Mouse (Mus musculus) CD4-positive, CD25-positive, alpha-beta regulatory T cell, adult 2 months (primary cell): ENCODE data around the gene C2cd4c.

ENCODE experiments used
- DNase-seq: peaks from one replicate; pipeline ENCODE4 v3.0.0-alpha.2; 2012; ENCODE audit warnings: low read depth, low spot score

C2cd4c gene

DNA sequence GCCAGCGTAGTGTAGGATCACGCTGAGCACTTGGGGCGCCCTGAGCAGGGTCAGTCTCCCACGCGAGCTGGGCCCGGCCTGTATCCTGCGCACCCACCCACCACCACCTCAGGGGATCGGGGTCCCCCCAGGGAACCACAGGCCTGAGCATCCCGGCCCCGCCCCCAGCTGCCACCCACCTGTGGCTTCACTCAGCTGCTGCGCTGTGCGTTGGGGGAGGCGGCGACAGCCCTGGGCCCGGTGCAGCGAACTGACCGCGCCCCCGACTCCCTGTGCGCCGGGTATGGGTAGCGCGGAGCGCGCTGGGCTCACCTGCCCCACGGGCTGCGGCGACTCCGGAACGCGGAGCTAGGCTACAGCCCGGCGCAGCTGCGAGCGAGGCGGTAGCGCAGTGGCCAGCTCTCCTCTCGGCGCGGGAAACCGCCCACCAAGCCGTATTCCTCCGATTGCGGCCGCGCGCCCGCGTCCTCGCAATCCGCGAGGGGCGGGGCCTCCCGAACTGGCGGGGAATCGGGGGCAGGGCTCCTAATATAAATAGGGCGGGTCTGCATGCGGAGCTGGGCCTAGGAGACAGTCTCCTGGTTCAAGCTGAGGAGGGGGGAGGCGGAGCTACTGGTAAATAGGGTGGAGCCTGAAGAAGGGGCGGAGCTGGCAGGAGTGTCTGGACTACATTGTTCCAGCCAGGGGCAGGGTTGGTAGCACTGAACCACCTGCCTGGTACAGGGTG, at the start of gene C2cd4c:
Gene C2cd4c (minus strand): TSS at position 448 of the 727 bp plus-strand sequence.
- DNase-seq: peak; percentile 39

GRCm38 (mm10) chr10:79661861-79662260, 48.0 kb upstream of the C2cd4c start:
- no peak for DNase-seq

- DNase-seq: peak; percentile 40
Measured at GRCm38 (mm10) chr10:79660298-79660697, 46.5 kb upstream of the C2cd4c start.

GRCm38 (mm10) chr10:79658829-79659228, 45.0 kb upstream of the C2cd4c start:
- peak; percentile 41 for DNase-seq

- no peak for DNase-seq
Measured at GRCm38 (mm10) chr10:79654946-79655395, 41.1 kb upstream of the C2cd4c start.

DNA sequence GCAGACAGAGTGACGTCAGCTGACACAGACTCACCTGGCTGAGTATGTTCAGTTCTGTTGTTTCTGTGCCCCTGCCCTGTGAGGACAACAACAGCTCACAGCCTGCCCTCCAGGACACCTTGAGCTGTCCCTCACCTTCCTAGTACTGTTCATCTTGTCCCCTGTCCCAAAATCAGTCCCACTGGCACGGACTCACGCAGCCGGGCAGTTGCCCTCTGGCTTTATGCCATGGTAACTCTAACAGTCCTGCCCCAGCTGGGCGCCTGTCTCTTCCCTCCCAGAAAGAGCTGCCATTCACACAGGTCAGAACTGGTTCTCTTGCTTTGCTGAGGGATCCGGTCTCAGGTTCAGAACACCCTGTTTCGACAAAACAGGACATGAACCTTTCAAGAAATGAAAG, 39.0 kb upstream of the C2cd4c start:
- DNase-seq: no peak

DNA sequence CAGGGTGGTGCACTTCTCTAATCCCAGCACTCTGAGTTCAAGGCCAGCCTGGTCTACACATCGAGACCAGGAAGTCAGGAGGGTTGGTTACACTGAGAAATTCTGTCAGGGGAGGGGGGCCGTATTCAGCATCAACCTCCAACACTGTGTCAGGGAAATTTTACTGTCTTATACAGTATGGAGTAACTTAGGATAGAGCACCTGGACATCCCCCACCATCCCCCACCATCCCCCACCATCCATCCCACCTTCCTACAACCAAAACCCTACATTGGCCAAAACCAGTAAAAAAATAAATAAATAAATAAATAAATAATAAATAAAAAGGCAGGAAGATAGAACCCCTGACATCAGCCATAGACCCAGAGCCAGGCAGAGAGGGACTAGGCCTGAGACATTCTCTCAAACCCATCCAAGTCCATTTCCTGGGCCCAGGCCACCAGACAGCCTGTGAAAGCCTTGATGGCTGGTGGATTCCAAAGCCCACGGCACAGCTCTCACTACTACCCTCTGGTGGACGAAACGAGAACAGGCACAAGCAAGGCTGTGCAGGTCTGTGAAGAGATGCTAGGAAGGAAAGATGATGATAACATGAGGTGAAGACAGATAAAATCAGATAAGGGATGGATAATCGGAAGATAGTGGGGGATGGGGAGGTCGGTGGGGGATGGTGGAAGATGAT, 35.4 kb upstream of the C2cd4c start:
- peak; percentile 88 for DNase-seq

DNA sequence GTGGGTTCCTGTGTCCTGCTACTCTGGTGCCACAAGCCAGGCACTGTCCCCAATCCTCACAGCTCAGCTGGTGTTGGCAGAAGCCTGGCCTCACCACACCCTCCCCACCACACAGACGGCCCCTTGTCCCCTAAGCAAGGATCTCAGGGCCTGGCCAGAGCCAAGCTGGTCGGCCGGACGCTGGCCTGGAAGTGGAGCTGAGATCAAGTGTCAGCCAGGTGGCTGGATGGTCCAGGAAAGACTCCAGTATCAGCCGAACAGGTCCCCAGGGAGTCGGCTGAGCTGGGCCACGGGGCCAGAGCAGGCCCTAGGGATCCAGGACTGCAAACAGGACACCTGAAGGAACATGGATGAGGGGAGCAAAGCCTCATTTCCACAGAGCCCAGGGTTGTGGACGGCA, 31.9 kb upstream of the C2cd4c start, which contains the start of gene Odf3l2:
Gene Odf3l2 (minus strand): TSS at position 28 of the 400 bp plus-strand sequence.
- DNase-seq: no peak

DNA sequence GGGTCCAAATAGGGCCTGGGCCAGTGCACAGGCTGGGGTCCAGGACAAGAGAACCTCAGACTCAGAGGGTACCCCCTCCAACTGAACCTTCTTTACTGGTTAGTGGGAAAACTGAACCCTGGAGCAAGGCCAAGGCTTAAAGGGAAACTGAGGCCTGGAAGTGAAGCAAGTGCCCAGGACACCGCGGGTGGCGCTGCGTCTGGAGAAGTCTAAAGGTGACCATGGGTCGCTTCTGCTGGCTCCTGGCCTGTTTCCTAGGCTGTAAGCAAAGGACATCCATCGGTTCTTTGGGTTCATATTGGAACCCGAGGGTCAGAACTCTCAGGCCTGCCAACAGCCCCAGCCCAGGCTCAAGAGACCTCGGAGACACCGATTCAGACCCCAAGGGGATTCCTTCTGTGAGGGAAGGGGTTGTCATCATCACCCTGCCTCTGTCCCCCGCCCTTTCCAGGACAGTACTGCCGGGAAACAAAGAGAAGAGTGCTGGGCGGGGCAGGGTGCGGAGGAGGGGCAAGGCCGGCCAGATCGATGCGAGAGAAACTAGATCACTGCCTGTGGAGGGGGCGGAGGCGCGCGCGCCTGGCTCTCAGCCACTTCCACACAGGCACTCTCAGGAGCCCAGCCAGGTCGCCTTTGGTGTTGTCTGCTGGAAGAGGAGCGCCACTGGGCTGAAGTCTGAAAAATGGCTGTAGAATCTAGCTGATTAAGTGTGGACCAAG, 24.8 kb upstream of the C2cd4c start:
- no peak for DNase-seq

- DNase-seq: no peak
Measured at GRCm38 (mm10) chr10:79637128-79638110, 23.6 kb upstream of the C2cd4c start, which contains the start of gene Shc2. Gene Shc2, minus strand, starts transcription at chr10:79637918.

- no peak for DNase-seq
Measured at GRCm38 (mm10) chr10:79636287-79636686, 22.5 kb upstream of the C2cd4c start.

- no peak for DNase-seq
Measured at GRCm38 (mm10) chr10:79633006-79633777, 19.4 kb upstream of the C2cd4c start.

GRCm38 (mm10) chr10:79631432-79631831, 17.6 kb upstream of the C2cd4c start:
- DNase-seq: no peak

GRCm38 (mm10) chr10:79628377-79628776, 14.6 kb upstream of the C2cd4c start:
- DNase-seq: no peak

DNA sequence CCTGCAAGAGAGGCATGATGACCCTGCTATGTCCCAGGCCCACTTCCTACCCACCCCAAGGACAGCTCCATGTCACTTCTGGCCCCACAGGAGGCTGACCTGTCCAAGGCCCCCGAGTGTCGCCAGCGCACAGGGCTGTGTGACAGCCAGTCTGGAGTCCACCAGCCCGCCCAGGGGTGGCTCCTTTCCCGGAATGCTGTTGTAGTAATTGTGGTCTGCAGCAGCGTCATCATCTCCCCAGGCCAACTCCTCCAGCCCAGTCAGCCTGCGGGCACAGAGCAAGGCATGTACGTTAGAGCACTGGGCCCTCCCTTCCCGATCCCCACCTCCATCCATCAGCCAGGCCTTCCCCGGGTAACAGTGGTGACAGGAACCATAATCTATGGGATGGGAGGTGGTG, 12.3 kb upstream of the C2cd4c start:
- no peak for DNase-seq

- DNase-seq: no peak
Measured at GRCm38 (mm10) chr10:79625398-79625797, 11.6 kb upstream of the C2cd4c start.

- no peak for DNase-seq
Measured at GRCm38 (mm10) chr10:79623950-79624349, 10.1 kb upstream of the C2cd4c start.

GRCm38 (mm10) chr10:79616376-79616775, 2.6 kb upstream of the C2cd4c start:
- no peak for DNase-seq

DNA sequence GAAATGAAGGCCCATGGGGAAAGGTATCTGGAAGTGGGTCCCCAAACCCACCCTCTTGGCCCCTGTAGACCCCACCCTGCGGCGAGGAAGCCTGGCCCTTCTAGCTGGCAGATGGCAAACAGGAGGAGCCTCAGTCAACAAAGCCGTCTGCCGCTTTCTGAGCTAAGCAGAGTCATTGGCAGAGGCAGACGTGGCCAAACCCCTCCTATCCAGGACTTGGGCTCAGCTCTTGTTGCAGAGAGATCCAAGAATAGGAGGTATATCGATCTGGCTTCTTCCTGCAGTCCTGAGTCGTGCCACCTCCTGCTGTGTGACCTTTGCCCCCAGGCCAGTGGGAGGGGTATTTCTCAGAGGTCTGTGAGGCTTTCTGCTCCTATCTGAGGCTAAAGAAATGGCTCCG, 2.0 kb upstream of the C2cd4c start:
- DNase-seq: no peak

DNA sequence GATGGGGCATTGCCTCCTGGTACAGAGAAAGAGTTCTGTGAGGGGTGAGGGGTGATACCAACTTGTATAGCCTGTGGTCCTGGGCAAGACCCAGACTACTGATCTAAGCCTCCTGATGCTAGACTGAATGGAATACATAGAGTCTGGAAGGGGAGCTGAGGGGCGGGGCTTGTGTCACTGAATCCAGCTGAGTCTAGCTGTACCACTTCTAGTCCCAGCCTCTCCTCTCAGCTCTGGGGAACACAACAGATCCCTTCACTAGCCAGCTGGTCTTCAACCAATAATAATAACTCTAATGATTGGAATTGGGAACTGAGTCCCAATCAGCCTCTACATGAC, 449 bp upstream of the C2cd4c start:
- DNase-seq: no peak
